Mouse (Mus musculus) hindlimb bud, embryonic 11.5 days (tissue): Measurements from ENCODE around the gene Slc25a48.

Experiments
- DNase-seq: peaks from one replicate; pipeline ENCODE4 v3.0.0-alpha.2; 2012; ENCODE audit warnings: low read depth, low spot score; ENCODE audit errors: extremely low spot score

Gene Slc25a48

DNA sequence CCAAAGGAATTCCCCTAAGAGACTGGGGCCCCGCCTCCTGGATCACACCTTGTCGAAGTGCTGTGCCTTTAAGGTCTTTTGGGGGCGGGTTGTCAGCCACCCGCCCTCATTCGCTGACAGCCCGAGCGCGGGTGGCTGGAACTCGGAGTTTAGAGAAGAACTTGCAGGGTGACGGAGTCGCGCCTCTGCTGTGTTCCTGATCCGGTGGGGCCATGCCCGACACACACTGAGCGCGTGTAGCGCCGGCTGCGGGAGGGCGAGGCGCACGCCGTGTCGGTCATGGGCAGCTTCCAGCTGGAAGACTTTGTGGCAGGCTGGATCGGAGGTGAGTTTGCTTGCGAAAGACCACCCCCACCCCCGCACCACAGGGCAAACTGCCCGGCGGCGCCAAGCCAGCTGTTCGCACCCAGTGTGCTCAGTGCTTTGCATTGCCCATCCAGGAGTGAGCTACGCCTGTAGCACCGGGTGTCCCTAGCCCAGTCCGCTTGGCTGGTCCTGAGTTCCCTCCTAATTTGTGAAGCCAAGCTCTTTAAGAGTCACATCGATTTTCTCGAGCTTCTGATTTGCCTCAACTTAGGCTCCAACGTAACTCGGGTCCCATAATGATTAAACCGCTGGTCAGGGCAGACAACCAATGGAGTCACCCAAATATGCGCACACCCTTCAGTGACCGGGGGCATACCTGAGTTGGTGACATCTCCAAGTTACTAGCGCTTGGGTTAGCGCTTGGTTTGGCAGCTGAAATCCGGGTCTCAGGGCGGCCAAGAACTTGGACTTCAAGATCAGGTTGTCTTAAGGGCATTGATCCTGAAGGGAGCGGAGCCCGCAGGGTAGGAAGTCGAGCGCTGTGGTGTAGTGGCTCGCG lies at the start of gene Slc25a48:
Gene Slc25a48 (plus strand): TSS at position 145 of the 865 bp plus-strand sequence.
- DNase-seq, result no peak

GRCm38 (mm10) chr13:56397572-56397971 lies 40.6 kb upstream of the Slc25a48 start:
- DNase-seq, result no peak

DNA sequence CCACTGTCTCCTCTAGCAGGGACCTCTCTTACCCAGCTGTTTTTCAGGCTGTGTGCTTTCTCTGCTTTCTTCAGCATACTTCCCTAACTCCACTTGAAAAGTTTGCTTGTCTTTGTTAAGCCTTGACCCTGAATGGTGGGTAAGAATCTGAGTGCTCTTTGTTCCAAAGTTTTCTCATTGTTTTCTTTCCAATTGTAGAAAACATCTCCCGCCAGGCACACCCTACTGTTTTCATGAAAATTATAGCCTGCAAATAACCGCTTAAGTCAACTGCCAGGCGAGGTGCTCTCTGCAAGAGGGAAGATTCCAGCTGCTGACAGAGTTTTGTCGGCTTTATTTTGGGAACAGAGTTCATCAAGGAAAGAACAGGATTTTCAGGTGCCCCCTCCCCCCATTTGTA lies 37.0 kb upstream of the Slc25a48 start:
- DNase-seq, result no peak

GRCm38 (mm10) chr13:56403381-56404086 lies 34.6 kb upstream of the Slc25a48 start:
- no peak for DNase-seq

- DNase-seq, result no peak
Measured at GRCm38 (mm10) chr13:56404511-56405140, 33.5 kb upstream of the Slc25a48 start.

- no peak for DNase-seq
Measured at GRCm38 (mm10) chr13:56412286-56412873, 25.8 kb upstream of the Slc25a48 start.

DNA sequence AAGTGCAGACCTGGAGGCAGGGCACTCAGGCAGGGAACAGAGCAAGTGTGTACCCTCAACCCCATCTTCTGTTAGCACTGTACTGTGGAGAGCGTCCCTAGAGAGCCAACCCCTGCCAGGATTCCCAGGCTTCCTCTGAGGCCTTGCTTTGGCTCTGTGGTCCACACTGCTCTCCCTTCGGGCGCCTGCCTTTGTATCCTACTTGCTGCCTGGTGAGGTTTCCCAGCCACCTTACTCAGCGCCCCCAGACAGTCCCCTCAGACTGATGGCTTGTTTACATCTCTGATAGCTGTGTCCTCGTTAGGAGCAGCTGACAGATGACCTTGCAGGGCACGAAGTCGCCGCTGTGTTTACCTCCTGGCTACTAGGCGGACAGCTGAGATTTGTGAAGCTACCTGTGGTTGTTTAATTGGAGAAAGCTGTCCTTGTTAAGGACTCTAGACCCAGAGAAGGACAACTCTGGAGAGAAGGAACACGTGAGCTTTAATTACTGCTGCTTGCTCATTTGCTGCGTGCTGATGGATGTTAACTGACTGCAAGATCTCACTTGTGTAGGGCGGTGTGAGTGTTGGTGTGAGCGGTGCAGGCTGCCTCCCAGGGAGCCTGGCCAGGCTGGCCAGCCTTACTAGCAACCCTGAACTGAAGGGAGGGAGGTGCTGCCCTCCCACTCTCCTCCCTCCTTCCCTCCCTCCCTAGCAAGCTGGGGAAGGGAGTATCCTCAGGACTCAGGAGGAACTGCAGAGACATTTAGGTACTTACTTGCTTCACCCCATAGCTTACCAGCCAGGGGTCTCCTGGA lies 19.3 kb upstream of the Slc25a48 start:
- DNase-seq, result peak; percentile 35

DNA sequence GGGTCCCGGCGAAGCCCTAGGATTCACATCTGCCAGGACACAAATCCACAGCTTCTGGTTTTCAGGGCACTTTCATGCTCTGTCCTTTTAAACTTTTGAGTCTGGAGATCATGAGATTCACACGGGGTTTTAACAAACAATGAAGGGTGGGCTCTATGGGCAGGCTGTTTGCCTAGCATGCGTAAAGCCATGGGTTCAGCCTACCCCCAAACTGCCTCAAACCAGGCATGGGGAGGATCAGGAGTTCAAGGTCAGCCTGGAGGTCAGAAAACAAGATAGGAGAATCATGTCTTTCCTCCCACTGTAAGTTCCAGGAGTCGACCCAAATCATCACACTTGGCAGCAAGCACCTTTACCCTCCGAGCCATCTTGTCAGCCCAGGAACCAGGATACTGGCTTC lies 18.6 kb upstream of the Slc25a48 start:
- no peak for DNase-seq

DNA sequence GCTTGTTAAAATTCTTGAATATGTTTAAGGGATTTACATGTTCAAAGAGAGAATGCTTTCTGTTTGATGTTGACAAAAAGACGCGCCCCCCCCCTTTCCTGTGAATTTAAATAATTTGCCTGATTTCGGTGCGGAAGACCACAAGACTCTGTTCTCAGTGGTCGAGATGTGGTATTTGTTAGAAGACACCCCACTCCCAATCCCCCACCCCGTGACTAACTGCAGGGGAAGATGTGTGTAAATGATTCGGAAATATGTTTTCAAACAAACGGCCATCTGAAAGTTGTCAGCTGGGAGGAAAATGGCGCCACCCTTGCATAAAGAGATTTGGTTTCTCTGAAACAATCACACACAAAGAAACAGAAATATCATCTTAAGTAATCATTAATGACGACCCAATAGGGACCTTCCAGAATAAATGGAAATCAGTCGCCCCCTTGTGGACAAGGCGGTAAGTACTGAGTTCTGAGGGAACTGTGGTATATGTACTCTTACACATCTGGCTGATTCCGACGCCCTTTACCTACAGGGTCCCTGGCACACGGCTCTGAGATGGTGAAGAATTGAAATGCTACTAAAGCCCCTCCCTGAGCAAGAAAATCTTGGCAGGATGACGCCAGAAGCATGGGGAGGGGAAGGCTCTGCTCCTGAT lies 16.0 kb upstream of the Slc25a48 start:
- DNase-seq, result peak; percentile 74

DNA sequence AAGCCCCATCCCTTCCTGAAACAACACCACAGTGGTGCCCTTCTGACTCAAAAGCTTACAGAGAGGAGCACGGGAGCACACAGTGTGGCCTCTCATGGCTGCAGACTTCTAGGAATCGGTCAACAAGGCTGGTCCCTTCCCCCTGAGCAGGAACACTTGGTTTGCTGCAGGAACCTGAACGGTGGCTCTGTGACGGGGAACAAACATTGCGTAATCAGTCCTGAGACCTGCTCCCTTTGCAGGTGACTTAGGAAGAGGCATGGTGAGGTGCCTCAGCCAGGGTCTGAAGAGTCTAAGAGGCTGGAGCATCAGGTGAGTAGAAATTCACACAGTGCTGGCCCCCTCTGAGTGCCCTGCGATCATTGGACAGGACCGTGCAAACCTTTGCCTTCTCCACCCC lies 12.2 kb upstream of the Slc25a48 start:
- DNase-seq, result no peak

GRCm38 (mm10) chr13:56426365-56426764 lies 11.8 kb upstream of the Slc25a48 start, which contains the start of gene Gm3045:
Gene Gm3045 (plus strand): TSS chr13:56426594.
- DNase-seq, result no peak

GRCm38 (mm10) chr13:56428724-56429500 lies 9.2 kb upstream of the Slc25a48 start:
- DNase-seq, result peak; percentile 56

GRCm38 (mm10) chr13:56432496-56432895 lies 5.7 kb upstream of the Slc25a48 start:
- DNase-seq, result no peak

GRCm38 (mm10) chr13:56433466-56433865 lies 4.7 kb upstream of the Slc25a48 start:
- DNase-seq, result peak; percentile 53

DNA sequence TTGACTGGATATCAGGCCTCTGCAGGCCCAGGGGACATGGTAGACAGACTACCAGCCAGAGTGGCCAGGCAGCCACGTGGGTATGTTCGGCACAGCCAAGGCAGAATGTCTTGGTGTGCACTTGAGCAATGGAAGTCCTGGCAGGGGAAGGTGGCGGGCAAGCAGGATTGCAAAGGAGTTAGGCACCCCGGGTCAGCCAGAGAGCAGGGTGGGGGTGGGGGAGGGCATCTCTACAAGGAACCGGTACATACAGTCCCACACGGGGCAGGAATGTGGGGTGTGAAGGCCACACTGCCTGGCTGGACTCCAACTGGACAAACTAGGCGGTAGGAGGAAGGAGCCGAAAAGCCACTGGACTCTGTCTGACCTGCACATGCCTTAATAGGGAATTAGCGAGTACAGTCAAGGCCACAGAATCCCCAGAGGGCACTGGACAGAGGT lies 3.8 kb upstream of the Slc25a48 start:
- no peak for DNase-seq

DNA sequence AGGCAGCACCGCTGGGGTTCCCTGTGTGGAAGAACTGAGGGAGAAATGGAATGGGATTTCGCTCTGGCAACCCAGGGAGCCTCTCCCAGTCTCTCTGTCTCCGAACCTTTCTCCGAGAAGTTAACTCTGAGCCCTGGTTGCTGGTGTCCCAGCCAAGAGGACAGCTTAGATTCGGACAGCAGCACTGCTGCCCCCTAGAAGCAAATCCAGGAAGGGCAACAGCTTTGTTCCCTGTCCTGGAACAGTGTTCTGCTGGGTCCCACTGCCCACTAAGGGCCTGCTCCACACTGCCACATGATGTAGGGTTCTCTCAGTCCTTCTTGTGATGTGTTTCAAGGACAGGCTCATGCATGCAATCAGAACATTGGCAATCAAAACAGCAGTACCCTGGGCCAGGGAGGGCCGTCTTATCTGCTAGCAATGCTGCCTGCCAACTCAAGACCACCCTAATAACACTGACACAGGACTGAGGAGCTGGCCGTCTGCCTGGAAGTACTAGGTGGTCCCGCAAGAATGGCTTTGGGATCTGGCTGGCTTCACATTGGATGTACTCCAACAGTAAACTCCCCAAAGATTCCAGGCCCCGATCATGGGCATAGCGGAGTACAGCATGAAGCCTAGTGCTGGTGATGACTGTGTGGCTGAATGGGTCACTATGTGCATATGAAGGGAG lies 2.4 kb upstream of the Slc25a48 start:
- DNase-seq, result no peak

- no peak for DNase-seq
Measured at GRCm38 (mm10) chr13:56443411-56443810, 5.3 kb downstream of the Slc25a48 start.

DNA sequence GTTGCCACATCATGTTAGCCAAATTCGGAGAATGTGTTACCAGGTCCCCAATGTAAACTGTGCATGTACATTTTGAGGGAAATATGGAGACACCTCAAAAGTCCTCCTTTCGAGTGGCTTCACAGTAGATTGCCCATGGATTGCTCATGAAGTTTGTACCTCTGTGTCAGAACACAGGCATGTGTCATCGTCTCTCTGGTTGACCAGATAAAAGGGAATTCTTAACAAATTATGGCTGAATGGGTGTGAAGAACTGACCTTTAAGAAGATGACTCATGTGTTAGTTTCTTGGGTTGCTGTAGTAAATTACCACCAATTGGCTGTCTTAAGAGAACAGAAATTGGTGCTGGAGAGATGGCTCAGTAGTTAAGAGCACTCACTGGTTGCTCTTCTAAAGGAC lies 6.0 kb downstream of the Slc25a48 start:
- DNase-seq, result no peak

DNA sequence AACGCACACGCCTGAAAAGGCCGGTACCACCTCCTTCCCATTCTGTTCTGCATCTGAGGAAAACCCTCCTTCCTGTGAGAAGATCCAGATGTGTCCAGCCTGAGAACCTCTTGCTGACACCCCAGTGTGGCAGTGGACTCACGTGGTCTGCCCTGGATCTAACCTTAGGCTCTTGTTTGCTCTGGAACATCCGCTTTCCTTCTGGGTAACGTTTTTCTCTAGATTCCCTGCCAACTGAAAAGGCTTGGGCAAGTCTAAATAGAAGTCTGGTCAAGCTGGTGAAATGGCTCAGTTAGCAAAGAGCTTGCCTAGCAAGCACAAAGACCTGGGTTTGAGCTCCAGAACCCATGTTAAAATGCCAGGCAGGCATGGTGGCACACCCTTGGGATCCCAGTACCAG lies 6.8 kb downstream of the Slc25a48 start:
- DNase-seq, result no peak
